ENCODE assay signal across 16 mouse cellular contexts in the genomic region with DNA sequence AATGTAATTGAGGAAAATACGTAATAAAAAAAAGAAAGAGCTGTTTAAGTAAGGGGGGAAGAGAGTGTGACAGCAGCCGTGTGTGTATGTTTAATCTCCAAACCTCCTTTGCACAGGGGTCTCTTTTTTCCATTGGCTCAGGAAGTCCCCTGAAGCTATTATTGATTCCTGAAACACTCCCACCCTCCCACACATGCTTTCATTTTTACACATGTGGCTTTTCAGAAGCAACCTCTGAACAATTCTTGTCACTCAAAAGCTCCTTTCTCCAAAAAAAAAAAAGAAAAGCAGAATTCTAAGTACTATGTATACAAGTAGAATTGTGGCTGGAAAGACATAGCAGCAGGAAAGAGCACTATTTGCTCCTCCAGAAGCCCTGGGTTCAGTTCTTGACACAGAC. TPM values are rescaled to one million over a fixed set of nuclear protein-coding genes. Genes with fewer than 3 reads are reported as not detected.
DNase-seq lines count a peak whose midpoint lies in the region; TF ChIP-seq lines count a peak whose summit lies in the region.
"Had no signal": no experiment of that assay in that cellular context is flagged by ENCODE, and none has a peak within 500 bp of the region (broad histone marks: within the 10 kb centered on the region; RNA-seq: fewer than 3 reads in every experiment).

No protein-coding gene starts in this region.

- TF ChIP-seq RAD21 in CH12.LX (IDR thresholded peaks at IDR 0.05; ENCODE audit: low read depth, low read length) = no peak

- TF ChIP-seq CTCF in CH12.LX (conservative IDR thresholded peaks at IDR 0.05 in 1 of 2, IDR thresholded peaks at IDR 0.05 in 1 of 2; ENCODE audit: low read depth in 2 of 2, low read length in 2 of 2) = no peak

- no peaks in the 10 kb centered on the region for H3K27me3 ChIP-seq in CH12.LX (replicated peaks)

- H3K36me3 ChIP-seq in CH12.LX (replicated peaks in 1 of 2; ENCODE audit: control insufficient read depth in 1 of 2, insufficient read depth in 1 of 2, low read length in 1 of 2) = peaks cover 10 to 35% of the 10 kb centered on the region in 2 experiments

- dilution Hi-C loops in CH12.LX (cut with MboI; ENCODE audit: extremely low pct_ligation_motif_present, extremely low pct_unique_long_range_greater_than_20kb, low sequenced_read_pairs) = no loop called here

- H3K4me1 ChIP-seq in CH12.LX (ENCODE audit: control insufficient read depth in 1 of 2, insufficient read depth in 2 of 2) = peaks cover 4 to 20% of the 10 kb centered on the region in 2 experiments; a peak in 3 of 4 replicates

- no peak for TF ChIP-seq POLR2A in CH12.LX (IDR thresholded peaks at IDR 0.05; ENCODE audit: low read depth, low read length)

- TF ChIP-seq EP300 in CH12.LX (IDR thresholded peaks at IDR 0.05; ENCODE audit: low read length) = peak; percentile 82

- H3K27ac ChIP-seq in CH12.LX (ENCODE audit: insufficient read depth, low read depth) = no peak overlapping the region

- H3K9ac ChIP-seq in CH12.LX (ENCODE audit: insufficient read depth, low read depth) = no peak overlapping the region

- peaks cover 27% of the 10 kb centered on the region for H3K79me2 ChIP-seq in CH12.LX (replicated peaks; ENCODE audit: control insufficient read depth, extremely low read depth, insufficient read depth, poor library complexity, severe bottlenecking)

- H3K9me3 ChIP-seq in CH12.LX (replicated peaks; ENCODE audit: low read length) = no peaks in the 10 kb centered on the region
- H3K9me3 ChIP-seq: G1E had no signal

- DNase-seq in CH12.LX (ENCODE audit: extremely low read depth) = no peak
- no peak for DNase-seq in frontal cortex, postnatal 36 days (ENCODE audit: low spot score in 2 of 2)
- DNase-seq: adrenal gland, adult 2 months; adrenal gland, adult 8-10 months; adrenal gland, postnatal 10 days; adrenal gland, postnatal 14 days; adrenal gland, postnatal 25 days; adrenal gland, postnatal 36 days; B cell, adult 2 months; cerebellum, adult 11 months; cerebellum, adult 11-12 months; cerebellum, adult 18-20 months; cerebellum, adult 2 months; cerebellum, adult 8-10 months had no signal

- no peak overlapping the region for H3K4me2 ChIP-seq in CH12.LX (ENCODE audit: insufficient read depth, low read depth, poor library complexity, severe bottlenecking)

- no peak overlapping the region for H3K4me3 ChIP-seq in CH12.LX (replicated peaks in 1 of 3; ENCODE audit: low read depth in 2 of 3, low read length in 2 of 3, poor library complexity in 1 of 3)

- in situ Hi-C loops in CH12.LX (cut with MboI; ENCODE audit: low pct_ligation_motif_present, low pct_unique_long_range_greater_than_20kb, low sequenced_read_pairs) = no loop called here

TF ChIP-seq in CH12.LX, 34 proteins besides CTCF, POLR2A, EP300 and RAD21:
- TF ChIP-seq BHLHE40 (IDR thresholded peaks at IDR 0.05; ENCODE audit: low read depth, low read length) (peak; percentile 18; the same call in 1 of the 2 replicates), ZNF384 (IDR thresholded peaks at IDR 0.05; ENCODE audit: low read depth, low read length) (peak; percentile 74), MXI1 (IDR thresholded peaks at IDR 0.05; ENCODE audit: low read depth, low read length) (peak; percentile 47; the same call in 1 of the 2 replicates), UBTF (IDR thresholded peaks at IDR 0.05; ENCODE audit: low read depth, low read length) (no peak), TCF12 (IDR thresholded peaks at IDR 0.05; ENCODE audit: low read depth, low read length) (0 out of 2 replicates have a peak, but pooled peaks have one; percentile 9), ETS1 (conservative IDR thresholded peaks at IDR 0.05; ENCODE audit: low read depth, low read length) (peak; percentile 36; the same call in 1 of the 2 replicates), RCOR1 (conservative IDR thresholded peaks at IDR 0.05; ENCODE audit: low read depth, low read length) (no peak), SIN3A (IDR thresholded peaks at IDR 0.05; ENCODE audit: low read length) (peak; percentile 55; the same call in 1 of the 2 replicates), IRF4 (IDR thresholded peaks at IDR 0.05; ENCODE audit: low read depth, low read length) (peak; percentile 58; the same call in 1 of the 2 replicates), MYC (IDR thresholded peaks at IDR 0.05; ENCODE audit: low read depth, low read length) (0 out of 2 replicates have a peak, but pooled peaks have one; percentile 24), NRF1 (IDR thresholded peaks at IDR 0.05; ENCODE audit: low read depth, low read length) (no peak), MEF2A (IDR thresholded peaks at IDR 0.05; ENCODE audit: borderline replicate concordance, low read depth, low read length) (peak; percentile 82; the same call in 1 of the 2 replicates)

RNA-seq across cellular contexts. Expression of a gene that starts 24.0 kb away (rescaled TPM):
- total RNA-seq in CH12.LX (2012; rRNA removed) (90.4 and 102 TPM in 2 replicates), CH12.LX (2014; rRNA removed) (258 and 279 TPM in 2 replicates)
- 180 and 187 TPM in 2 replicates for polyA plus RNA-seq in CH12.LX (2012; ENCODE audit: insufficient read length, low read depth)

RNA-seq across cellular contexts. Expression of a gene that starts 52.9 kb away (rescaled TPM):
- total RNA-seq in CH12.LX (2012; rRNA removed) (0.08 and 0.17 TPM in 2 replicates), CH12.LX (2014; rRNA removed) (0.04 and 0.07 TPM in 2 replicates)
- polyA plus RNA-seq in CH12.LX (2012; ENCODE audit: insufficient read length, low read depth) = 0.07 and 0.09 TPM in 2 replicates
- polyA plus RNA-seq: adrenal gland, adult 2 months; CD4-positive, CD25-positive, alpha-beta regulatory T cell, adult 4 months; G1E had no signal
